ENCODE assay signal across 8 mouse cellular contexts in genomic region chr12:59130249-59130648, GRCm38 (mm10). TPM values are rescaled to one million over a fixed set of nuclear protein-coding genes. Genes with fewer than 3 reads are reported as not detected.
DNase-seq lines count a peak whose midpoint lies in the region; ATAC-seq and TF ChIP-seq lines count a peak whose summit lies in the region.

No protein-coding gene starts in this region.

- ATAC-seq in kidney, embryonic 14.5 days (ENCODE audit: low FRiP score, low TSS enrichment): no peak

- no peaks in the 10 kb centered on the region for H3K9me3 ChIP-seq in kidney, embryonic 14.5 days (ENCODE audit: control insufficient read depth, low read length)

- TF ChIP-seq CTCF in bone marrow macrophage, adult 2 months (IDR thresholded peaks at IDR 0.05; ENCODE audit: low read depth, low read length): no peak
- TF ChIP-seq CTCF in heart, adult 2 months (IDR thresholded peaks at IDR 0.05): no peak

- TF ChIP-seq POLR2A in bone marrow macrophage, adult 2 months (IDR thresholded peaks at IDR 0.05; ENCODE audit: borderline replicate concordance, low read depth, low read length): no peak
- TF ChIP-seq POLR2A in heart, adult 2 months (IDR thresholded peaks at IDR 0.05; ENCODE audit: insufficient read depth, low read depth, low read length): no peak

- intact Hi-C loops in heart, adult 2 months (cut with DNase I): loop anchor here (2.0 kb wide), 1 partner anchor 63 kb away; the partner anchor contains the start of gene Pnn

- H3K36me3 ChIP-seq in heart, adult 2 months (ENCODE audit: control insufficient read depth, insufficient read depth, low read length): peaks cover 5% of the 10 kb centered on the region
- H3K36me3 ChIP-seq in kidney, embryonic 14.5 days (ENCODE audit: control insufficient read depth, insufficient read depth, low read length): no peaks in the 10 kb centered on the region
- no peaks in the 10 kb centered on the region for H3K36me3 ChIP-seq in macrophage (ENCODE audit: inconsistent target)

- no peak for TF ChIP-seq EP300 in heart, adult 2 months (IDR thresholded peaks at IDR 0.05; ENCODE audit: insufficient read depth, low read depth, low read length)

- peak overlapping the region; percentile 96 for H3K4me3 ChIP-seq in bone marrow macrophage, adult 2 months (ENCODE audit: insufficient read depth, low read length)
- peak overlapping the region; percentile 98 for H3K4me3 ChIP-seq in heart, adult 2 months
- peak overlapping the region; percentile 77 for H3K4me3 ChIP-seq in kidney, embryonic 14.5 days (ENCODE audit: low read length)
- peak overlapping the region; percentile 30; the same call in 1 of the 2 replicates for H3K4me3 ChIP-seq in macrophage (ENCODE audit: inconsistent target)

- WGBS in heart, adult 2 months: under 1% methylated on average over 3 of the region's 3 CpGs
- WGBS in kidney, embryonic 14.5 days: 6% methylated on average over 3 of the region's 3 CpGs
- 0% methylated on average over 3 of the region's 3 CpGs for WGBS in macrophage (ENCODE audit: missing documents)

- peak; percentile 11 for DNase-seq in kidney, adult 18-20 months
- no peak for DNase-seq in kidney, postnatal 10 days
- peak; percentile 33 for DNase-seq in heart, adult 2 months
- peak; percentile 47 to 63 for DNase-seq in spleen, postnatal 36 days (ENCODE audit: low spot score in 2 of 2)
- DNase-seq in left cerebral cortex, adult 9 months (ENCODE audit: low spot score in 2 of 2): no peak

- peaks cover 2% of the 10 kb centered on the region for H3K79me2 ChIP-seq in heart, adult 2 months (replicated peaks; ENCODE audit: control insufficient read depth, insufficient read depth, low read length)
- peaks cover 37% of the 10 kb centered on the region for H3K79me2 ChIP-seq in macrophage (ENCODE audit: inconsistent target)

- peak overlapping the region; percentile 65 for H3K4me2 ChIP-seq in kidney, embryonic 14.5 days (replicated peaks; ENCODE audit: low read depth, low read length)

- peaks cover 18% of the 10 kb centered on the region for H3K4me1 ChIP-seq in bone marrow macrophage, adult 2 months (ENCODE audit: control insufficient read depth, insufficient read depth, low read length)
- peaks cover 9% of the 10 kb centered on the region for H3K4me1 ChIP-seq in heart, adult 2 months (ENCODE audit: control insufficient read depth, insufficient read depth, low read length)
- peaks cover 16% of the 10 kb centered on the region for H3K4me1 ChIP-seq in kidney, embryonic 14.5 days (ENCODE audit: control insufficient read depth, insufficient read depth, low read length)

- H3K27ac ChIP-seq in bone marrow macrophage, adult 2 months (ENCODE audit: insufficient read depth, low read depth, low read length): peak overlapping the region; percentile 97
- peak overlapping the region; percentile 98 for H3K27ac ChIP-seq in heart, adult 2 months
- H3K27ac ChIP-seq in kidney, embryonic 14.5 days (ENCODE audit: low read depth, low read length): no peak overlapping the region
- H3K27ac ChIP-seq in macrophage: peak overlapping the region; percentile 76

- H3K27me3 ChIP-seq in heart, adult 2 months (ENCODE audit: control insufficient read depth, insufficient read depth, low read length): no peaks in the 10 kb centered on the region
- no peaks in the 10 kb centered on the region for H3K27me3 ChIP-seq in kidney, embryonic 14.5 days (ENCODE audit: control insufficient read depth, insufficient read depth, low read length)

- H3K9ac ChIP-seq in heart, adult 2 months (ENCODE audit: low read depth, low read length): peak overlapping the region; percentile 71
- H3K9ac ChIP-seq in kidney, embryonic 14.5 days (ENCODE audit: low read depth, low read length): peak overlapping the region; percentile 91; the same call in 1 of the 2 replicates

RNA-seq across cellular contexts. Expression of gene Mia2, which starts 34.6 kb away (rescaled TPM):
- polyA plus RNA-seq in bone marrow macrophage, adult 2 months (2012; ENCODE audit: insufficient read depth, insufficient read length, missing spikeins): 154 and 168 TPM in 2 replicates
- total RNA-seq in heart, adult 2 months (2021): 100 to 1,000 TPM in 1 of 2 experiments, 10 to 100 TPM in 1; 90.9 to 106 TPM
- 31.8 and 46.7 TPM in 2 replicates for polyA plus RNA-seq in heart, adult 2 months (2012; rRNA removed)
- polyA plus RNA-seq in kidney, embryonic 14.5 days (2014; fragmentation: Nextera tagmentation; extraction: Ambion mirVana): 51.1 and 70.6 TPM in 2 replicates
- total RNA-seq in macrophage (2018; cell fraction: chromatin; rRNA removed): 100 to 1,000 TPM in 18 of 26 experiments, 10 to 100 TPM in 8; 25.8 to 265 (median 176) TPM
- total RNA-seq in macrophage (2018; cell fraction: cytosol; rRNA removed): 100 to 1,000 TPM in 12 of 26 experiments, 10 to 100 TPM in 14; 72.0 to 131 (median 99.9) TPM
- total RNA-seq in macrophage (2018; cell fraction: nucleus; rRNA removed): 100 to 1,000 TPM in 14 of 26 experiments, 10 to 100 TPM in 12; 23.4 to 180 (median 107) TPM
- polyA plus RNA-seq in macrophage (2018): 74.3 to 171 TPM (median 100 TPM) in 3 replicates

Comparison
In these comparisons a context has a peak if more than half of its experiments do, and no peak if none do; other contexts are left out.
1. DNase-seq: peak in kidney, adult 18-20 months (single experiment), heart, adult 2 months (2 of 2) and spleen, postnatal 36 days (2 of 2); none in kidney, postnatal 10 days (single experiment) and left cerebral cortex, adult 9 months (0 of 2).
2. H3K4me3 ChIP-seq: peak in every context shown above with its lines; median percentile 98 in heart, adult 2 months; 96 in bone marrow macrophage, adult 2 months; 77 in kidney, embryonic 14.5 days; 30 in macrophage.